Mouse (Mus musculus): ENCODE measurements around the gene Gprin2.

The Gprin2 gene

GRCm38 (mm10) chr14:34201231-34202035 is at the start of gene Gprin2:
Gene Gprin2, minus strand, starts transcription at chr14:34201653.
- peak; percentile 79 to 81 for DNase-seq

GRCm38 (mm10) chr14:34240676-34241075 is 39.2 kb upstream of the Gprin2 start:
- no peak for DNase-seq

GRCm38 (mm10) chr14:34240263-34240662 is 38.8 kb upstream of the Gprin2 start:
- DNase-seq, result no peak

- peak; percentile 84 to 87 for DNase-seq
Measured at GRCm38 (mm10) chr14:34234630-34235380, 33.4 kb upstream of the Gprin2 start.

GRCm38 (mm10) chr14:34233846-34234245 is 32.4 kb upstream of the Gprin2 start:
- DNase-seq, result no peak

GRCm38 (mm10) chr14:34232866-34233680 is 31.6 kb upstream of the Gprin2 start:
- DNase-seq, result peak; percentile 54 to 71

GRCm38 (mm10) chr14:34232340-34232739 is 30.9 kb upstream of the Gprin2 start:
- no peak for DNase-seq

- no peak for DNase-seq
Measured at GRCm38 (mm10) chr14:34228830-34229506, 27.5 kb upstream of the Gprin2 start.

- no peak for DNase-seq
Measured at GRCm38 (mm10) chr14:34227981-34228380, 26.5 kb upstream of the Gprin2 start.

GRCm38 (mm10) chr14:34226566-34226965 is 25.1 kb upstream of the Gprin2 start:
- DNase-seq, result peak; percentile 71 to 77

GRCm38 (mm10) chr14:34225986-34226385 is 24.5 kb upstream of the Gprin2 start:
- DNase-seq, result no peak

GRCm38 (mm10) chr14:34223362-34223898 is 22.0 kb upstream of the Gprin2 start:
- no peak for DNase-seq

- peak; percentile 74 to 76 for DNase-seq
Measured at GRCm38 (mm10) chr14:34221416-34222077, 20.1 kb upstream of the Gprin2 start.

GRCm38 (mm10) chr14:34220426-34220825 is 19.0 kb upstream of the Gprin2 start:
- no peak for DNase-seq

- DNase-seq, result no peak
Measured at GRCm38 (mm10) chr14:34219786-34220198, 18.3 kb upstream of the Gprin2 start.

- DNase-seq, result no peak
Measured at GRCm38 (mm10) chr14:34219295-34219694, 17.8 kb upstream of the Gprin2 start, which contains the start of gene Syt15. Gene Syt15, plus strand, starts transcription at chr14:34219595.

GRCm38 (mm10) chr14:34215451-34216127 is 14.1 kb upstream of the Gprin2 start:
- DNase-seq, result peak in 1 of 2 experiments; percentile 41

GRCm38 (mm10) chr14:34209942-34210341 is 8.5 kb upstream of the Gprin2 start:
- DNase-seq, result no peak

GRCm38 (mm10) chr14:34209080-34209479 is 7.6 kb upstream of the Gprin2 start:
- DNase-seq, result no peak

GRCm38 (mm10) chr14:34208651-34209050 is 7.2 kb upstream of the Gprin2 start:
- DNase-seq, result peak; percentile 82 to 87

GRCm38 (mm10) chr14:34207996-34208395 is 6.5 kb upstream of the Gprin2 start:
- no peak for DNase-seq
